Mouse (Mus musculus) left cerebral cortex, postnatal 36 days (tissue): ENCODE measurements around the gene Src. TPM values are rescaled to one million over a fixed set of nuclear protein-coding genes. Genes with fewer than 3 reads are reported as not detected.
"Not testable (repeated sequence)": the region's sequence is repeated elsewhere in the genome, so short reads cannot be mapped to it uniquely, and the experiment has no call there.

Source experiments
- DNase-seq, 2 experiments: peaks; one replicate each; pipeline ENCODE4 v3.0.0; 2021 to 2022; ENCODE audit warnings: low spot score in 2 of 2, mixed read lengths in 1 of 2
- intact Hi-C: fragments of 180-260 bp; cut with DNase I; formaldehyde crosslinking; loops from one replicate; pipeline ENCODE4 v1.15.1; 2025
- total RNA-seq, 2 experiments: library from RNA; stranded (reverse); gene quantifications; 2 replicates each; pipeline ENCODE4 v1.2.3; 2021

Gene Src
- 100 to 1,000 TPM; 130 to 131 TPM for total RNA-seq

DNA sequence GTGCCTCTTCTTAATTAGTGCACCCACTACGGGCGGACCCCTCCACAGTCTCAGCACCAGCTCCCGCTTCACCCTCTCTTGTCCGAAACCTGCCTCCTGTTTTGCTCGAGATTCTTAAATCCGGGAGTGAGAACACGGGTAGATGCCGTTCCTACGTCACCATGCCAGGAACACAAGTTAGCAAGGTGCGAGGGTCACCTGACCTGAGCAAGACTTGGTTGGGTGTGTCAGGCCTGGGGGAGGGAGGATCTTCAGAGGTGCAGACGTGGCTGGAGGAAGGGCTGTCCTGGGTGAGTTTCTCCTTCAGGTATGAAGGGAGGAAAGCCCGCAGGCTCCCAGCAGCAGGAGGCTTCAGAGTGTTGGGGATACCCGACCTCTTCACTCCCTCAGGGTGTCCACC is at the start of gene Src:
Src (plus strand) TSS at position 239 of the 400 bp plus-strand sequence.
- intact Hi-C loops, result no loop called here
- no peak for DNase-seq

GRCm38 (mm10) chr2:157371696-157372095 is 46.5 kb upstream of the Src start:
- intact Hi-C loops, result no loop called here
- DNase-seq, result no peak

DNA sequence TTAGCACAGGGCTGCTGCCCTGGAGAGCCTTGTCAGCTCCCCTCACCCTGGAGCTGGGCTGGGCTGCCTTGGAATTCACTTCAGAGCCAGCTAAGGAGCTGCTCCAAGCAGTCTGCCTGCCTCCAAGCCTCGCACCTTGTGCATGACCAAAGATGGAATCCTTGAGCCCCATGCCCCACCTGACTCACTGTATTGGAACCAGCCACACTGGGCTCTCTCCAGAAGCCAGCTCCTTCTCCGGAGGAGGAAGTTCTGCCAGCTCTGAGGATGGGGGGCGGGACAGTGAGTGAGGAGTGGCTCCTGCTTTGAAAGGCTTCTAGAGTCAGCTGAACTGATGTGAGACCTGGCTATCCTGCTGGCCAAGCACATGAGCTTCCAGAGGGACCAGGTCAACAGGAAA is 44.6 kb upstream of the Src start:
- intact Hi-C loops, result no loop called here
- DNase-seq, result no peak

DNA sequence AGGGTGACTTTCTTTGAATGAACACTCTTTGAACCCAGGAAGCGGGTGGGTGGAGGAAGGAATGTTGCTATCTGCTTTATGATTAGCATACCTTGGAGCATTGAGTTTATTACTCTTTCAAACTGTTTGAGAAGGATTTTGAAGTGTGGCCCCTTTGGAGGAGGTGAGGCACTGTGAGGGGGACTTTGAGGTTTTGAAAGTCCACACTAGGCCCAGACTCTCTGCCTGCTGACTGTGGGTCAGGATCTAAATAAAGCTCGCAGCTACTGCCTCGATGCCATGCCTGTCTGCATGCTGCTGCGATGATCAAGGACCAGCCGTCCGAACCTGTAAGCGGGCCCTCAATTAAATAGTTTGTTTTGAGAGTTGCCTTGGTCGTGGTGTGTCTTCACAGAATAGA is 43.2 kb upstream of the Src start:
- intact Hi-C loops, result loop anchor here (5.0 kb wide), 1 partner anchor 47 kb away; no protein-coding TSS in a partner anchor
- DNase-seq, result no peak

- no peak for DNase-seq
- intact Hi-C loops, result loop anchor here (5.0 kb wide), 1 partner anchor 46 kb away; no protein-coding TSS in a partner anchor
Observed at GRCm38 (mm10) chr2:157375794-157376757, 42.2 kb upstream of the Src start.

- intact Hi-C loops, result loop anchor here (5.0 kb wide), 1 partner anchor 45 kb away; no protein-coding TSS in a partner anchor
- DNase-seq, result no peak
Observed at GRCm38 (mm10) chr2:157376995-157377394, 41.2 kb upstream of the Src start.

DNA sequence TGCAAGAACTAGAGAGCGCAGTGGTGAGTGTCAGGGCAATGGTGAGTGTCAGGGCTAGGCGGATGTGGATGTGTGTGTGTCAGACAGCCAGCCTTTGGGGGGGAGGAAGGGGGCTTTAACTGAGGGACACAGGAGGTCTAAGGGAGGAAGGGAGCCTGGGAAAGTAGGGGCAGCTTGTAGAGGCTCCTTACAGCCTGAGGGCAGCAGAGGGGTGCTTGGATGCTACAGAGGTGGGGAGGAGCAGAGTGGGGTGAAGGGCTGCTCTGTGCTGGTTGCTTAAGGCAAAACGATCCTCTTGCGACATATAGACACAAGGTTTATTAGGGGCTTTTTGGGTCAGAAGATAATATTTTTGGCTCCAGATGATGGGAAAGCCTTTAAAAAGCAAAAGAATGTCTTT is 33.4 kb upstream of the Src start:
- intact Hi-C loops, result no loop called here
- DNase-seq, result no peak

DNA sequence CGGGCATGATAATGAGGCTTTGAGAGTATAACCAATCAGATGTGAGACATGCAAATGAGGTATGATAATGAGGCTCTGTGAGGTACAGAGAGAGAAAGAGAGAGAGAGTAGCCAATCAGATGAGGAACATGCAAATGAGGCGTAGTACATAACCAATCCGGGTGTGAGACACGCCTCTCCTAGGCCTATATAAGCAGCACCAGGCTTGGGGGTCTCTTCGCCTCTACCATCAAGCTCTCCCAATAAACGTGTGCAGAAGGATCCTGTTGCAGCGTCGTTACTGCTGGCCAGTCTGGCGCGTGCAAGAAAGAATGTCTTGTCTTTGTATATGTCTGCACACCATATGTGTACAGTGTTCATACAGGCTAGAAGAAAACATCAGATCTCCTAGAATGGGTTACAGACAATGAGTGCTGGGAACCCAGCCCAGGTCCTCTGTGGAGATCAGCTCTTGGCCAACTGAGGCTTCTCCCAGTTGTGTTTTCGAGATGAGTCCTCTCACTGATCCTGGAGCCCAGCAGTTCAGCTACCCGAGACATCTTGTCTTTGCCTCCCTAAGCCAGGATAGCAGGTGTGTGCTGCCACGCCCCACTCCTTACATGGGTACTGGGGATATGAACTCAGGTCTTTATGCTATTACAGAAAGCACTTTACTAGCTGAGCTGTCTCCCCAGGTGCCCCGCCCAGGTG is 29.2 kb upstream of the Src start:
- DNase-seq, intact Hi-C loops: not testable (repeated sequence)

DNA sequence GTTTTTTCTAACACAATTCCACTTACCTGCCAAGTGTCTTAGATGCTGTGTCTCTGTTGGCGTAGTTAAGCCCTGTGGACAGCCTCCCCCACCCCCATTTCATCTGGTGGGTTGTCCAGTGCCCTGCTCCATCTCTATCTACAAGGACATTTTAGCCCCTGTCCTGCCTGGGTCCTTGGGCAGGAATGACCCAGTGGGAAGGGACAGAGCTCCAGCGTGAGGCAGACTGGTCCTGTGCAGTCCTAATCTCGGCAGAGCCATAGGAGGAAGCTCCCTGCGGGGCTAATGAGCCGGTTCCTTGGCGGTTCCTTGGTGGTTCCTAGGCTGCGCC is 28.7 kb upstream of the Src start:
- intact Hi-C loops, result no loop called here
- DNase-seq, result no peak

DNA sequence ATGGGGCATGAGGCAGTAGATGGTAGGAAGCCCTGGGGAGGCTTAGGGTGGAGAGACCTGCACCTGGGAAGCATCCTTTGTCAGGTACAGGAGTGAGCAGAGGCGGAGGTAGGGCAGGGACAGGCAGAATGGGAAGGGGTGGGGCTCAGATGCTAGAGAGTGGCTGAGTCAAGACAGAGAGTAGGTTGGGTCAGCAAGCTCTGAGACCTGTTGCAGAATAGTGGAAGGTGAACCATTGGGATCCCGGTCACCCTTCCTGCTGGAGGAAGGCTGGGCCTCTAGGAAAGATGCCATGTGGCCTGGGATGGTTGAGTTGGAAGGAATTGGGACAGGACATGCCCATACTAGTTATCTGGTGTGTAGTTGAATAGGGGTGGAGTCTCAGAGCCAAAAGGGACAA is 25.9 kb upstream of the Src start:
- intact Hi-C loops, result no loop called here
- no peak for DNase-seq

- intact Hi-C loops, result no loop called here
- no peak for DNase-seq
Observed at GRCm38 (mm10) chr2:157393549-157393948, 24.7 kb upstream of the Src start.

DNA sequence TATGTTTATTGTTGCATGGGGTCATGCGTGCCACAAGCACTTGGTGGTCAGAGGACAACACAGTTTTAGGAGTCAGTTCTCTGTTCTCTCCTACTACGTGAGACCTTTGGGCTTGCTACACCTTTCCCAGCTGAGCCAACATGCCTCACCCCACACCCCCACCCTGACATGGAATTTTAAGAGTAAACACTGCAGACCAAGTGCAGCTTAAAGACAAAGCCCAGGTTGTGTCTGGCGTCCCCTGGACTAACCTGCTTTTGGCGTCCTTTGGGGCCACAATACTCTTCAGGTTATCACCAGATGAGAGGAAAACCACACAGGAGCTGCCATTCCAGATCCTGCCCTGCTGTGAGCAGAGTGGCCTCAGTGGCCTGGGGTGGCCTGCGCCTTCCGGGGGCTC is 23.4 kb upstream of the Src start:
- DNase-seq, result no peak
- intact Hi-C loops, result no loop called here

DNA sequence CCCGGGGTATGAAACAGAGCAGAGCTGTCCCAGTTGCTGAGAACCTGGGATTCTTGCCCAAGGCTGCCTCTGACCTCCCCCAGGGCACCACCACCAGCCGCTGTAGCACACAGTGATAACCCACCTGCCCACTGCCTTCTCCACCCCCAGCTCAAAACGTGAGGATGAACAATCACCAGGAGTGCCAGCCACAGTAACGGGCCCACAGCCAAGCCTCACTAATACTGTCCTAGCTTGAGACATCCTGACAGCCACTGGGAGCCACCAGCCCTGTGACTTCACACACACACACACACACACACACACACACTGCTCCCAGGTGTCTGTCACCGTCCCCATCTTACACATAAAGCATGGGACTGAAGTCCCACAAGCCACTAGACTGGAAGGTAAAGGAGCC is 22.9 kb upstream of the Src start:
- intact Hi-C loops, result no loop called here
- no peak for DNase-seq

DNA sequence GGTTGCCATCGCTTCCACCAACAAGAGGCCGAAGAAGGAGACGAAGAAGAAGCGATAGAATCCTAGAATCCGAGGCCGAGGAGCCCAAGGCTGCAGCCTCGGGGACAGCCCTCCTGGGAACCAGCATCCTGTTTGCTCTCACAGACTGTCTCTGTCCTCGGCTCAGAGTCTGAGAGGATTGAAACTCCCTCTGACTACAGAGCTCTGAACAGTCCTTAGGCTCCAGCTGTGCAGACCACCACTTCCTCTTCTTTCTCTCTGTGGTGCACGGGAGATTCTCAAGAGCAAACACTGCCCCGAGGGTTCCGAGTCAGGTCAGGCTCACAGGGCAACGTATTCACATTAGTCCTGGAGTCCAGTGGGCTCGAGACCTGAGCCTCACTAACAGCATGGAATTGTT is 22.3 kb upstream of the Src start:
- intact Hi-C loops, result no loop called here
- no peak for DNase-seq

- intact Hi-C loops, result no loop called here
- no peak for DNase-seq
Observed at GRCm38 (mm10) chr2:157397376-157397775, 20.9 kb upstream of the Src start.

GRCm38 (mm10) chr2:157398539-157398938 is 19.7 kb upstream of the Src start:
- no peak for DNase-seq
- intact Hi-C loops, result no loop called here

DNA sequence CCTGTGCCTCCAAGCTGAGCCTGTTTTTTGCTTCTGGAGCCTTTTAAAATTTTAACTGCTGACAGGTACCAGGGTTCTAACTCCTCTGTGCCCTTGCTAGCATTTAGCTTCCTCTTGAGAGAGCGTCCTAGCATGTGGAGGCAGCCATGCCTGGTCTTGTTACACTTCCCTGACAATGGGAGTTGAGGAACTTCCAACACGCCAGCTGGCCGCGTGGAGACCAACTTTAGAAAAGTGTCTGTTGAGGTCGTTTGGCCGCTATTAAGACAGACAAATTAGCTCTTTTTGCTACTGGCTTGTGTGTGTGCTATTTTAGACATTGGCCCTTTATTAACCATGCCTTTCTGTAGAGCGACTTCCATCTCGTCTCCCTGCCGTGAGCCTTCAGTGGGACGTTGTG is 18.4 kb upstream of the Src start:
- peak in 1 of 2 experiments; percentile 17 for DNase-seq
- intact Hi-C loops, result no loop called here

DNA sequence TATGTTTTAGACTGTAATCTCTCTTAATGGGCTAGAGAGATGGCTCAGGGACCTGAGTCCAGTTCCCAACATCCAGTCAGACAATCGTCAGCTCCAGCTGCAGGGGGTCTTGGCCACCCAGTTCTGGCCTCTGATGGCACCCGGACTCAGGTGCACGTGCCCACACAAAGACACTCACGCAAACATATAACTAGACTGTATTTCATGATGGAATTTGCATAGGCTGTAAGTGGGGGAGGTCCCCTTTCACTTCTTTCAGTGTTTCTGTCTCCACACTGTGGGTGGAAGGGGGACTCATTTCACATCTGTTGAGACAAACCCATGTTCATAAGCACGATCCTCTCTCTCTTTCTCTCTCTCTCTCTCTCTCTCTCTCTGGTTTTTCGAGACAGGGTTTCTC is 17.8 kb upstream of the Src start:
- intact Hi-C loops, result no loop called here
- no peak for DNase-seq

DNA sequence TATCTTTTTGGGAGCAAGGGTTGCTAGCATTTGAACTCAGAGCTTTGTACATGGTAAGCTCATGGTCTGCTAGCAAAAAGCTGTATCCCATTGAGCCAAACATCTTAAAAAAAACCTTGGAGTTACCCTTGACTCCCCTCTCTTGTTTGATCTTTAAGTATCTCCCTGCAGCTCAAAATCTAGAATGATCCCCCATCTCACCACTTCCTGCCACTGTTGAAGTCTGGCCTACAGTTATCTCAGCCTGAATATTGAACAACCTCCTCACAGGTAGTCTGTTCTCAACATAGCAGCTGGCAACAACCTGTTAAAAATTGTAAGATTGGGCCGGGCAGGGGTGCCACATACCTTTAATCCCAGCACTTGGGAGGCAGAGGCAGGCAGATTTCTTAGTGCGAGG is 17.0 kb upstream of the Src start:
- intact Hi-C loops, result no loop called here
- no peak for DNase-seq

GRCm38 (mm10) chr2:157407596-157407995 is 10.6 kb upstream of the Src start:
- intact Hi-C loops, result no loop called here
- no peak for DNase-seq
